Mouse (Mus musculus) gastrocnemius, postnatal 14 days (tissue): ENCODE data around the gene Gmnn. TPM values are rescaled to one million over a fixed set of nuclear protein-coding genes. Genes with fewer than 3 reads are reported as not detected.
A peak's percentile ranks its signal among the peaks of the same experiment; 100 is the strongest.

Source experiments
- DNase-seq: peaks from one replicate; pipeline ENCODE4 v3.0.0; 2021; ENCODE audit warnings: mixed read lengths
- intact Hi-C: fragments of 180-260 bp; cut with DNase I; formaldehyde crosslinking; loops from one replicate; pipeline ENCODE4 v1.15.1; 2025; ENCODE audit warnings: low total_unique reads
- total RNA-seq, 2 experiments: library from RNA; stranded (reverse); gene quantifications; 2 replicates each; pipeline ENCODE4 v1.2.3; 2021

Gmnn gene
- total RNA-seq, 2 experiments from 2014 or later = 2.4 to 3.1 TPM

- intact Hi-C loops = no loop called here
- no peak for DNase-seq
These were observed 47.3 kb downstream of the Gmnn start for GRCm38 (mm10) chr13:24714360-24714885.

GRCm38 (mm10) chr13:24713434-24714000 is 48.2 kb downstream of the Gmnn start:
- DNase-seq = peak; percentile 83
- intact Hi-C loops = no loop called here

- no peak for DNase-seq
- intact Hi-C loops = no loop called here
These were observed 49.1 kb downstream of the Gmnn start for GRCm38 (mm10) chr13:24712581-24713130.

- DNase-seq = no peak
- intact Hi-C loops = no loop called here
These were observed 50.8 kb downstream of the Gmnn start for GRCm38 (mm10) chr13:24710968-24711367.

- intact Hi-C loops = no loop called here
- no peak for DNase-seq
These were observed 51.9 kb downstream of the Gmnn start for GRCm38 (mm10) chr13:24709656-24710396.

GRCm38 (mm10) chr13:24702128-24702527 is 59.6 kb downstream of the Gmnn start:
- no peak for DNase-seq
- intact Hi-C loops = no loop called here

Other genes with a start within 250 kb of the Gmnn start
- gene Ripor2, start 179.7 kb downstream of the Gmnn start, total RNA-seq = 1 to 10 TPM; 5.3 to 8.4 TPM
- not detected for gene Armh2, start 20.7 kb downstream of the Gmnn start, total RNA-seq
- 10 to 100 TPM; 49.6 to 49.9 TPM for gene BC005537, start 39.7 kb upstream of the Gmnn start, total RNA-seq
- 100 to 1,000 TPM in 1 of 2 experiments, 10 to 100 TPM in 1; 94.2 to 119 TPM for gene Acot13, start 69.6 kb upstream of the Gmnn start, total RNA-seq
- 1 to 10 TPM; 7.3 to 9.2 TPM for gene Tdp2, start 69.8 kb upstream of the Gmnn start, total RNA-seq
- not detected for gene D130043K22Rik, start 83.2 kb upstream of the Gmnn start, total RNA-seq
- gene Aldh5a1, start 175.7 kb upstream of the Gmnn start, total RNA-seq = 1 to 10 TPM; 3.4 to 3.7 TPM
- under 1 TPM; 0.45 to 0.86 TPM for gene Gpld1, start 181.2 kb upstream of the Gmnn start, total RNA-seq